Mouse (Mus musculus): ENCODE data around the gene Arl10.

Arl10 gene

DNA sequence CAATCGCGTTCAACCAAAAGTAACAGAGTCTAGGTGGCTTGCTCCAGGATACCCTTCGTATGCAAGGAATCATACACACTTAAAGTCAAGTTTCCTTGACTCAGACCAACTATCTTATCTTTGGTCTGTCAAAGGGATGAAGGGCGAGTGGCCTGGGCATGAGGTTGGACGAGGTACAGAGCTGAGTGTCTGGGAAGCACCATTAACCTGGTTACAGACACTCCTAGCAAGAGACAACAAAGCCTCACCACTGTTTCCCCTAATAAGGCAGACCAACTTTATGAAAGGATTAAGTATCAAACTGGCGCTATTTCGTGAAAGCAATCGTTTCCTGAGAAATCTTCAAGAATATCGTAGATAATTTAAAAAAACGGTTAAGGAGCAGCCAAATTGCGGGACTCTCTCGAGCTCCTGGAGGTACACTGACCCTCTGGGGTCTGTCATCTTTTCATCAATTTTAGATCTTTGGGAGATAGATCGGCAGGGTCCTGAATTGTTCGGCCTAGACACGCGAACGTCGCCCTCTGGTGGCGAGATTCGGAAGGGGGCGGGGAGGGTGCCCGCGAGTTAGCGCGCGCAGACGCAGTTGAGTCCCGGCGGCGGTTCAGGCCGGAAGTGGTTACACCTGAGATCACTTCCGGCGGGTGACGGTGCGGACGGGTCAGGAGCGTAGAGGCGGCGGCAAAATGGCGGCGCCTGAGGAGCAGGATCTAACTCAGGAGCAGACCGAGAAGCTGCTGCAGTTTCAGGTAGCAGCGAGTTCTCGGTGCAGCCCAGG, 46.5 kb downstream of the Arl10 start, which contains the start of gene Faf2:
Faf2 (plus strand) TSS at position 630 of the 778 bp plus-strand sequence.
- peak; percentile 99 for DNase-seq

DNA sequence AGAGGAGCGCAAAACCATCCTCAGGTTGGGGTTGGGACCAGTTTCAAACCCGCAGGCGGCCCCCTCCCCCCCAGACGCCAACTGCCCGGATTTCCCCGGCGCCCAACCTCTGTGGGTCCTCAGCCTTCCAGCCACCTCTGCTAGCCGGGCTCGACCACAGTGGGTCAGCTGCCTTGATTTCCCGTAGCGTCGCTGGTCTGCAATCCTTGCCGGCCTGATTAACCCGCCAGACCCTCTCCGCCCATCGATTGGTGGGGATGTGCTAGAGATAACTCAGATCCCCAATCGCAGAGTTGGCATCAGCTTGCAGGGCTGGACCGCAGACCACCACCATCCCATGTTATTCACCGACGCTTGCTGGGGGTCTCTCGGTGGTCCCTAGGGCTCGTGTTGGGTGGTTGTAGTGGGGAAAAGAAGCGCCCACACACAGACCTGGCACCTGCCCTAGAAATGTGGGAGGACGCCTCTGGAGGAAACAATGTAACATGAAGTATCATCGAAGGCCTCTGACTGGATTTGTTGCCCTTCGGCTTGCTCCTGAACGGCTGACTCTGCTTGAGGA, 47.2 kb downstream of the Arl10 start:
- peak; percentile 20 for DNase-seq

DNA sequence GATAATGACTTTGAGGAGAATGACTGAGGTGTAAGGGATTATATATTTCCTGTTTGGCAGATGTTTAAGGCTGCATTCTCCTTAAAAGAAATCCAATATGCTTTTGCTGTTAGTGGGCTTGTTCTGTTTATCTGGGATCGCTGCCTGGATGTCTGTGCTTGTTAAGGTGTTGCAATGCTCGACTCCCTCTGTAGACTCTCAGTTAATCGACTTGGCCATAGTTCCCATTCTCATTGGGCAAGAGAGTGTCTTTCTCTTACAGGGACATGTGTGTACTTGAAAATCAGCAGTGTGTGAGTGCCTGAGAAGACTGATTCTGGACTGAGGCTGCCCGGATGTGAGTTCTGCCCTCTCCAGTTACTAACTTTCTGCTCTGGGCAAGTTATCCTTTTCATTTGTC, 54.3 kb downstream of the Arl10 start:
- no peak for DNase-seq
